Mouse (Mus musculus) hindbrain, embryonic 11.5 days (tissue): ENCODE data around the gene Platr17. TPM values are rescaled to one million over a fixed set of nuclear protein-coding genes. Genes with fewer than 3 reads are reported as not detected.

Experiments
- ATAC-seq: fragments of 200-750 bp; cut with Nextera tagmentation; 2 replicates; pipeline ENCODE4 v1.8.0; 2017; ENCODE audit warnings: mild to moderate bottlenecking, moderate TSS enrichment, moderate library complexity; ENCODE audit not compliant: low FRiP score
- DNase-seq: peaks from one replicate; pipeline ENCODE4 v3.0.0-alpha.2; 2015; ENCODE audit warnings: low spot score
- H3K27ac ChIP-seq: fragments of 300-500 bp; sonication (generic); 2 replicates; pipeline ENCODE4 v1.5.1; 2014; ENCODE audit warnings: mild to moderate bottlenecking, low read depth, low read length
- H3K27me3 ChIP-seq: fragments of 300-500 bp; sonication (generic); 2 replicates; pipeline ENCODE4 v1.6.1; 2014; ENCODE audit warnings: mild to moderate bottlenecking, low read length, moderate library complexity, mixed read lengths; ENCODE audit not compliant: control insufficient read depth, insufficient read depth
- H3K36me3 ChIP-seq: fragments of 300-500 bp; sonication (generic); 2 replicates; pipeline ENCODE4 v1.6.1; 2014; ENCODE audit warnings: mild to moderate bottlenecking, low read length, moderate library complexity, mixed read lengths; ENCODE audit not compliant: control insufficient read depth, insufficient read depth
- H3K4me1 ChIP-seq: fragments of 300-500 bp; sonication (generic); replicated peaks from 2 replicates; pipeline ENCODE4 v1.6.1; 2014; ENCODE audit warnings: low read length, mixed read lengths; ENCODE audit not compliant: control insufficient read depth, insufficient read depth
- H3K4me2 ChIP-seq: fragments of 300-500 bp; sonication (generic); replicated peaks from 2 replicates; pipeline ENCODE4 v1.6.1; 2014; ENCODE audit warnings: mild to moderate bottlenecking, low read depth, low read length
- H3K4me3 ChIP-seq: fragments of 300-500 bp; sonication (generic); 2 replicates; pipeline ENCODE4 v1.5.1; 2014; ENCODE audit warnings: low read depth, low read length
- H3K9ac ChIP-seq: fragments of 300-500 bp; sonication (generic); 2 replicates; pipeline ENCODE4 v1.6.1; 2014; ENCODE audit warnings: low read depth, low read length
- H3K9me3 ChIP-seq: fragments of 300-500 bp; sonication (generic); 2 replicates; pipeline ENCODE4 v1.6.1; 2016; ENCODE audit warnings: low read length; ENCODE audit not compliant: control insufficient read depth
- WGBS: fragments of 180-500 bp; shearing (Covaris S2); extraction: QIAGEN DNeasy Blood & Tissue Kit; methylation state at CpG from one replicate; pipeline ENCODE4 v1.1.7; 2014; 5-methylcytosine and 5-hydroxymethylcytosine counted together
- polyA plus RNA-seq: library from polyadenylated mRNA; unstranded; fragments of >200 nt; fragmentation: Nextera tagmentation; extraction: Ambion mirVana; gene quantifications from 2 replicates; pipeline ENCODE4 v1.2.1, GENCODE M21; 2014

Platr17 gene
- polyA plus RNA-seq, 1 experiment from 2014 or later, result 0.86 TPM

DNA sequence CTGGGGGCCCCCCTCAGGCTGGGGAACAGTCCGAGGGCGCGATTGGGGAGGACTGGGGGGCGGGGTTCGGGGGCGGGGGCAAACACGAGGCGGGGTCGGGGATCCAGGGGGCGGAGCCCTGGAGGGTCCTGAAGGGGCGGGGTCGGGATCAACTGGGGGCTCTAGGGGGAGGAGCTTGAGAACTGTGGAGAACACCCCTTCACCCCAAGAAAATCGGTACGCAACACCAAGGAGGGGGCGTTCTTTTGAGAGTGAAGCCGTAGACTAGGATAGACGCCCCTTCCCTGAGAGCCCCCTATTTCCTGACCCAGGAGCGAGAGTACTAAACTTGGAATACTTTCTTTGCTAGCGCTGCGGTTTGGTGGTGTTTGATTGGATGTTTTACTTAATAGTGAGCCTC, 11.4 kb downstream of the Platr17 start:
- Histone ChIP-seq H3K36me3 (peaks cover 17% of the 10 kb centered on the region), H3K27ac (peak overlapping the region; percentile 78), H3K4me2 (peak overlapping the region; percentile 59), H3K4me3 (peak overlapping the region; percentile 64), H3K4me1 (peaks cover 20% of the 10 kb centered on the region), H3K9me3 (no peaks in the 10 kb centered on the region), H3K9ac (peak overlapping the region; percentile 59), H3K27me3 (no peaks in the 10 kb centered on the region)
- ATAC-seq (peak; percentile 41), DNase-seq (peak; percentile 80)
- WGBS, result 2% methylated on average over 17 of the region's 20 CpGs

- Histone ChIP-seq H3K9me3 (no peaks in the 10 kb centered on the region), H3K27ac (no peak overlapping the region), H3K9ac (no peak overlapping the region), H3K27me3 (no peaks in the 10 kb centered on the region), H3K4me3 (peak overlapping the region; percentile 64; the same call in 1 of the 2 replicates), H3K36me3 (peaks cover 15% of the 10 kb centered on the region), H3K4me1 (peaks cover 20% of the 10 kb centered on the region), H3K4me2 (peak overlapping the region; percentile 59)
- DNase-seq (no peak), ATAC-seq (no peak)
- WGBS, result 73% methylated on average over 31 of the region's 31 CpGs
These were observed 12.1 kb downstream of the Platr17 start for GRCm38 (mm10) chr17:33916847-33917655.

DNA sequence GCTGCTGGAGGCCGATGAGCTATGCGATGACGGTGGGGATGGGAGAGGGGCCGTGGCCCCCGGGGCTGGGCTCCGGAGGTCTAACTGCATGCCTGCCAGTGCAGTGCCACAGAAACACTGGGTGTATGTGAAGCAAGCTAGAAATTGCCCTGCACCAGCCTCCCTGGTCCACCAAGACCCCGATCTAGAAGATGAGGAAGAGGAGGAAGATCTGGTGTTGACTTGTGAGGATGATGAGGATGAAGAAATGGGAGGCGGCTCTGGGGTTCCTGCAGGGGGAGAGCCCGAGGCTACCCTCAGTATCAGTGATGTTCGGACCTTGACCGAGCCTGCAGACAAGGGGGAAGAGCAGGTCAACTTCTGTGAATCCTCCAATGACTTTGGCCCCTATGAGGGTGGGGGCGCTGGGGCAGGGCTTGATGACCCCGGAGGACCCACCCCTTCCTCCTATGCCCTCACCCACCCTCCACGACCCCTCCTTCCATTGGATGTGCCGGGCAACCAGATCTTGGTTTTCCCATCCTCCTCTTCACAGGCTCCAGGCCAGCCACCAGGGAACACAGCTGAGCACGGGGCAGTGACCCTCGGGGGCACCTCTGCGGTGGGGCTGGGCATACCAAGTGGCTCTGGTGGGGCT, 12.8 kb downstream of the Platr17 start:
- WGBS, result 82% methylated on average over 18 of the region's 18 CpGs
- Histone ChIP-seq H3K9ac (no peak overlapping the region), H3K9me3 (no peaks in the 10 kb centered on the region), H3K27me3 (no peaks in the 10 kb centered on the region), H3K4me3 (no peak overlapping the region), H3K36me3 (peaks cover 10% of the 10 kb centered on the region), H3K4me2 (no peak overlapping the region), H3K4me1 (peaks cover 20% of the 10 kb centered on the region), H3K27ac (no peak overlapping the region)
- DNase-seq, result no peak
- no peak for ATAC-seq

GRCm38 (mm10) chr17:33918293-33919203, 13.6 kb downstream of the Platr17 start:
- H3K4me1 ChIP-seq, result peaks cover 20% of the 10 kb centered on the region
- peaks cover 6% of the 10 kb centered on the region for H3K36me3 ChIP-seq
- no peak for ATAC-seq
- H3K27ac ChIP-seq, result 0 out of 2 replicates have a peak overlapping the region, but pooled peaks have one; percentile 17
- no peak for DNase-seq
- H3K4me3 ChIP-seq, result peak overlapping the region; percentile 49; the same call in 1 of the 2 replicates
- WGBS, result 64% methylated on average over 37 of the region's 37 CpGs
- no peaks in the 10 kb centered on the region for H3K27me3 ChIP-seq
- H3K9ac ChIP-seq, result no peak overlapping the region
- no peaks in the 10 kb centered on the region for H3K9me3 ChIP-seq
- peak overlapping the region; percentile 86 for H3K4me2 ChIP-seq

- H3K27me3 ChIP-seq, result no peaks in the 10 kb centered on the region
- no peaks in the 10 kb centered on the region for H3K9me3 ChIP-seq
- peak; percentile 46 for DNase-seq
- H3K4me2 ChIP-seq, result peak overlapping the region; percentile 86
- WGBS, result under 1% methylated on average over 51 of the region's 52 CpGs
- ATAC-seq, result no peak
- H3K27ac ChIP-seq, result 0 out of 2 replicates have a peak overlapping the region, but pooled peaks have one; percentile 20
- H3K4me1 ChIP-seq, result peaks cover 20% of the 10 kb centered on the region
- H3K9ac ChIP-seq, result peak overlapping the region; percentile 67
- peak overlapping the region; percentile 49 for H3K4me3 ChIP-seq
- H3K36me3 ChIP-seq, result no peaks in the 10 kb centered on the region
These were observed 14.7 kb downstream of the Platr17 start for GRCm38 (mm10) chr17:33919351-33920281.

DNA sequence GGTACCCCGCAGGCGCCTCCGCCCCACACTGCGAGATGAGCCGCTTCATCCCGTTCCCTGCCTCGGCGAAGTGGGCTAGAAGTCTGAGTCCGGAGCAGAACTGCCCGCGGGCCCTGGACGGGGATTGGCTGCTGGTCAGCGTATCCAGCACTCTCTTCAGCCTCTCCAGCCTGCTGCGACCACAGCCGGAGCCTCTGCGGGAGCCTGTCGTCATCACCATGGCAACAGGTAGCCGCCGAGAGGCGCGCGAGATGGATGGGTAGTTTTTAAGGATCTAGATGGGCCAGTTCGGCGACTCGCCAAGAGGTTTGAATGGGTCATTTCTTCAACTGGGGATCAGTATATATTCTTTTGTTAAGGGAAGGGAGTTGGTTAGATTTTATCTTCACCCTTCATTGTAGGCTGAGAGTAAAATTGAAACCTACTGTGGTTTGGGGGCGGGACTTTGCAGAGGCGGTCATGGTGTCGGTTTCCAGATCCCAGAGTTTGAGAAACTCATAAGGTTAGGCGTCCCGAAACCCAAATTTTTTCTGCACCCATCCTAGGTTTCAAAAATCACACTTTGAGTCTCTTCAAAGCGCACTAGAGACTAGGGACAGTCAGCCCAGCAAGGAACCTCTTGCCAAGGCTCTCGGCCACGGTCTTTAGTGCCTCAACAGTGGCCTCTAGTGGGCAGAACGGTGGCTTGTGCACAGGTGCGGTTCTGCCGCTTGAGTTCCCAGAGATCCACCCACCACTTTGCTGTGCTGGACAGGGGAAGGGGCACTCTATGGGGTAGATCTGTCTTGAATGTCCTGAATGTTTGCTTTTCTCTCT, 15.6 kb downstream of the Platr17 start:
- Histone ChIP-seq H3K9me3 (no peaks in the 10 kb centered on the region), H3K4me3 (peak overlapping the region; percentile 49), H3K9ac (peak overlapping the region; percentile 67), H3K36me3 (no peaks in the 10 kb centered on the region), H3K4me1 (peaks cover 20% of the 10 kb centered on the region), H3K27me3 (no peaks in the 10 kb centered on the region), H3K27ac (0 out of 2 replicates have a peak overlapping the region, but pooled peaks have one; percentile 30), H3K4me2 (peak overlapping the region; percentile 86)
- ATAC-seq, result peak; percentile 61
- DNase-seq, result peak; percentile 89
- under 1% methylated on average over 36 of the region's 36 CpGs for WGBS

DNA sequence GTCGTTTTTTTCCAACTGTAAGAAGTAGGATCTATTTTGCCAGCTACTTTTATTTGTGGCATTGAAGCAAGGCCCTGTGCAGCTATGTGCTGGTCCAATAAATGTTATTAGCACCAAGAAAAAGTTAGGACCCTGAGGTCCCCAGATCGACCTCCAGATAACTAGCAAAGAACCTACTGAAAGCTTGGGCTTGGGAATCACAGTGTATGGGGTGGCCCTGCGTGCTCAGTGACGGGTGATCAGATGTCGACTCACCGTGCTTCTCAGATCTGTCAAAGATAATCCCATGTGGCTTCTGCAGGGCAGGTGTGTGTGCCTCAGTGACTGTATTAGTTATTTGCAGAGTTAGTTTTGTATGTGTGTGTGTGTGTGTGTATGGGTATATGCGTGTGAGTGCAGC, 16.4 kb downstream of the Platr17 start:
- 89% methylated on average over 7 of the region's 7 CpGs for WGBS
- Histone ChIP-seq H3K27ac (no peak overlapping the region), H3K9me3 (no peaks in the 10 kb centered on the region), H3K4me3 (no peak overlapping the region), H3K4me2 (no peak overlapping the region), H3K9ac (no peak overlapping the region), H3K4me1 (peaks cover 20% of the 10 kb centered on the region), H3K36me3 (no peaks in the 10 kb centered on the region), H3K27me3 (no peaks in the 10 kb centered on the region)
- ATAC-seq (no peak), DNase-seq (no peak)
